Mouse (Mus musculus): ENCODE measurements at regions not wholly inside any gene's neighbourhood (a gene's known extent, or its start where the extent isn't known, plus 50 kb on each side); places are given as distances from the start of the nearest gene placed in this dataset.
A peak's percentile ranks its signal among the peaks of the same experiment; 100 is the strongest.

- DNase-seq (ENCODE audit: low spot score in 2 of 2) = no peak
Observed at GRCm38 (mm10) chr7:71873817-71874216, 432.6 kb downstream of the Mctp2 start.

GRCm38 (mm10) chr7:71872912-71873311 lies 433.5 kb downstream of the Mctp2 start:
- DNase-seq (ENCODE audit: low spot score in 2 of 2) = no peak

- peak; percentile 7 to 64 for DNase-seq (ENCODE audit: low spot score in 2 of 2)
Observed at GRCm38 (mm10) chr7:71867090-71867489, 439.3 kb downstream of the Mctp2 start.

GRCm38 (mm10) chr7:71865371-71866166 lies 440.8 kb downstream of the Mctp2 start:
- no peak for DNase-seq (ENCODE audit: low spot score in 2 of 2)

- DNase-seq (ENCODE audit: low spot score in 2 of 2) = no peak
Observed at GRCm38 (mm10) chr7:71852864-71853263, 453.5 kb downstream of the Mctp2 start.

- no peak for DNase-seq (ENCODE audit: low spot score in 2 of 2)
Observed at GRCm38 (mm10) chr7:71849174-71849573, 457.2 kb downstream of the Mctp2 start.

- DNase-seq (ENCODE audit: low spot score in 2 of 2) = no peak
Observed at GRCm38 (mm10) chr7:71837845-71838244, 468.6 kb downstream of the Mctp2 start.

- DNase-seq (ENCODE audit: low spot score in 2 of 2) = no peak
Observed at GRCm38 (mm10) chr7:71831790-71832525, 474.4 kb downstream of the Mctp2 start.

- no peak for DNase-seq (ENCODE audit: low spot score in 2 of 2)
Observed at GRCm38 (mm10) chr7:71829567-71829966, 476.8 kb downstream of the Mctp2 start.

- DNase-seq (ENCODE audit: low spot score in 2 of 2) = peak in 1 of 2 experiments; percentile 2
Observed at GRCm38 (mm10) chr7:71816138-71816537, 464.9 kb upstream of the Gm10295 start.

GRCm38 (mm10) chr7:71794201-71794600 lies 442.9 kb upstream of the Gm10295 start:
- DNase-seq (ENCODE audit: low spot score in 2 of 2) = no peak

- DNase-seq (ENCODE audit: low spot score in 2 of 2) = no peak
Observed at GRCm38 (mm10) chr7:71788401-71788800, 437.1 kb upstream of the Gm10295 start.

GRCm38 (mm10) chr7:71782496-71782895 lies 431.2 kb upstream of the Gm10295 start:
- no peak for DNase-seq (ENCODE audit: low spot score in 2 of 2)

GRCm38 (mm10) chr7:71749886-71750285 lies 398.6 kb upstream of the Gm10295 start:
- no peak for DNase-seq (ENCODE audit: low spot score in 2 of 2)

GRCm38 (mm10) chr7:71746118-71746897 lies 395.0 kb upstream of the Gm10295 start:
- no peak for DNase-seq (ENCODE audit: low spot score in 2 of 2)

- DNase-seq (ENCODE audit: low spot score in 2 of 2) = no peak
Observed at GRCm38 (mm10) chr7:71728509-71728908, 377.2 kb upstream of the Gm10295 start.

GRCm38 (mm10) chr7:71708209-71708608 lies 356.9 kb upstream of the Gm10295 start:
- DNase-seq (ENCODE audit: low spot score in 2 of 2) = no peak

GRCm38 (mm10) chr7:71706201-71706600 lies 354.9 kb upstream of the Gm10295 start:
- no peak for DNase-seq (ENCODE audit: low spot score in 2 of 2)

- no peak for DNase-seq (ENCODE audit: low spot score in 2 of 2)
Observed at GRCm38 (mm10) chr7:71705426-71706050, 354.3 kb upstream of the Gm10295 start.

GRCm38 (mm10) chr7:71704661-71705240 lies 353.5 kb upstream of the Gm10295 start:
- DNase-seq (ENCODE audit: low spot score in 2 of 2) = no peak
